Mouse (Mus musculus): Measurements from ENCODE around the gene Ccdc9b.
A peak's percentile ranks its signal among the peaks of the same experiment; 100 is the strongest.

Ccdc9b gene

DNA sequence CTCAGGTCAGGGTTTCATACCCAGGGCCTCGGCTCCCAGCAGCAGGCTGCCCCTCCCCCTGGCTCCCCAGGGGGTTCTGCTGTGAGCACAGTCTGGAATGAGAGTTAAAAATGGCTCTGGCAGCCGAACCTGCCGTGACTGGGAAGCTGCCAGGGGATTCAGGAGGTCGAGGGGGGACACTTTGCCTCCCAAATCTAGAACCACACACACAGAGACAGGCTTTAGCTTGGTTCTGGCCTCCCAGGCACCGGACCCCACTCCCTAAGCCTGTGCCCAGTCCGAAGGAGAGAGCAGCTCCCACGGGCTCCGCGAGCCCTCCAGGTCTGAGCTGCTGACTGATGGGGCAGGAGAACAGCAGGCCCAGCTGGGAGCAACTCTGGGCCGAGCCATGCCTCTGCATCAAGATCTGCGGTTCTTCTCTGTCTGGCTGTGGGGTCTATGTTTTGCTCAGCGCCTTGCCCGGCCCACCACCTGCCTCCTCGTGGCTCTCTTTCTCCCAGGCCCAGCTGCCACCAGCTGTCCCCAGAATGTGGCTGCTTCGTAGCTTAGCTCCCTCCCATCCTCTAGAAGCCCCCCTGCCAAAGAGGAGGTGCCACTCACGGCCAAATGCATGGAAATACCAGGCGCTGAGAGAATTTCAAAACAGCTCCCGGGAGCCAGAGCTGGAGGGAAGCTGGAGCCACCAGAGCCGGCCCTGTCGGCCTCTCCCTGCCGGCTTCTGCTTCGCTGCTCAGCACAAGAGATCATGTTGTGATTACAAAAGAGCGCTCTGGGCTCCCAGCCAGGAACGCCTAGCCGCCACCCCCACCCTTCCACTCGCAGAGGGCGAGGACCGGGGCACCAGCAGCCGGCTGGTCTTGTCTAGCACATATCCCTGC lies at the start of gene Ccdc9b:
Ccdc9b (minus strand) TSS at position 756 of the 878 bp plus-strand sequence.
- DNase-seq (ENCODE audit: low spot score), result peak; percentile 79

DNA sequence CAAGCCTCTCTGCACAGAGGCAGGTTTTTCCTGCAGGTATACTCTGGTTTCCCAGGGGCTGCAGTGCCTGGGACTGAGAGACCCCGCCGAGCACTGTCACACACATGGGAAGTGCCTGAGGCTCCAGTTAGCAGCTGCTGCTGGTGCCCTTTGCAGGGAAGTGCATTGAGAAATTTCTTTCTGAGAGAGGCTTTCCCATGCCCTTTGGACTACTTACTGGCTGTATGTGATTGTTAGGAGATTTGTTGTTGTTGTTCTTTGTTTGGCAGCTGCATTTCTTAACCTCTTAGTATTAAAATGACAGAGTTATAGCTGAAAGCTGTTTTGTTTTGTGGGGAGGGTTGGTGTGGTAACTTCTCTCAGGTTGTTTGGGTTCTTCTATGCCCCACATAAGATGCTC lies 48.4 kb upstream of the Ccdc9b start:
- no peak for DNase-seq (ENCODE audit: low spot score)

DNA sequence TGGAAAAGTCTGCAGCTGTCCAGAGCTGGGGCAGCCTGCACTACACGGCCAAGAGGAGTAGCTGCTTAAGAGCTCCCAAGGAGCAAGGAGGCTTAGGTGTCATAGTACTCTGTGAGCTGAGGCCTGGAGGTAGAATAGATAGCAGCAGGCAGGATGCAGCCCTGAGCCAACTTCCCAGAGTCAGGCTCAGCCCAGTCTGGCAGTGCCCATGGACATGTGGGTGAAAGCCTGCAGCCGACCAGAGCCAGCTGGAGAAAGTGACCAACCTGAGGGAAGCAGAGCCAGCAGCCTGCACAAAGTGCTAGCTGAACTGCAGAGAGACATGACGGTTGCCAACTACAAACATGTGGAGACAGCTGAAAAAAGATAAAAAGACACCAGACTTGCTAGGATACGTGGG lies 44.4 kb upstream of the Ccdc9b start:
- no peak for DNase-seq (ENCODE audit: low spot score)

DNA sequence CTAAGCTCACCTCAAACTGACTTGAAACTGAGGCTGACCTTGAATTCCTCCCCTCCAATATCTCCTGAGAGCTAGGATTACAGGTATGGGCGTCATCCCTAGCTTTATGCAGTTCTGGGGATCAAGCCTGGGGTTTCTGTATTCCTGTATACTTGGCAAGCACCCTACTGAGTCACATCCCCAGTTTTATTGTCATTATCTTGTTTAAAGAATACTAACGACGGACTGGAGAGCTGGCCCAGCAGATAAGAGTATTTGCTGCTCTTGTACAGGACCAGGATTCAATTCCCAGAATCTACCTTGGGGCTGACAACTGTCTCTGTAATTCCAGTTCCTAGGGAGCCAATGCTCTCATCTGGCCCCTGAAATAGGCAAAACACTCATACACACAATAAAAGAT lies 43.3 kb upstream of the Ccdc9b start:
- DNase-seq (ENCODE audit: low spot score), result no peak

DNA sequence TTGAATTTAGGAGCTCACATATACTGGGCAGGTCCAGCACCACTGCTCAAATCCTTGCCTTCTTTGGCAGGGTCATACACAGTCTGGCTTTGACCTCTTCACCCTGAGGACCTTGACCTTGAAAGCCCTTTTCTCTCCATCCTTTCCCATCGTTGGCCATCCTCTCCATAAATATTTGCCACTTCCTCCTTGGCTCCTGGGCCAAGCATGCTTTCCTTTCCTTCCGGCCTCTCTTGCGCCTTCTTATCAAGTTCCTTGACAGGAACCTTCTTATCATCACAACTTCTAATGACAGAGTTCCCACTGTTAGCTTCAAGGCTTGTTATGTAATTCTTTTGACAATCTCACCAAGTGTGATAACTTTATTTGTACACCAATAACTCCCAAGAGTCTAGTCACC lies 42.7 kb upstream of the Ccdc9b start:
- no peak for DNase-seq (ENCODE audit: low spot score)

DNA sequence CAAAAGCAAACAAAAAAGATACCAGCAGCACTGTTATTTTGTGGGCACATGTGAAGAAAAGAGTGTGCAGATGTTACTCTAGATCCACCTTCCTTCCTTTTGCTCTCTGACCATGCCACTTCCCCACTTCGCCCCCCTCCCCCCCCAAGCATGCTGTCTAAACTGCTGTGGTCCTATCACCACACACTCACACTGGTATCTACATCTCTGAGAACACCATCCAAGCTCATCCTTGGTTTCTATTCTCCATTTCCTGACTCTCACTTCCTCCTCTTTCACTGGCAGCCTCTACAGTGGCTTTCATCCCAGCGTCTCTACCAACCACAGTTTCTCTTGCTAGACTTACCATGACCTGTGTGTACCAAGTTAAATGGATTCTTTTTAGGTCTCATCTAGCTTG lies 42.0 kb upstream of the Ccdc9b start:
- DNase-seq (ENCODE audit: low spot score), result no peak

DNA sequence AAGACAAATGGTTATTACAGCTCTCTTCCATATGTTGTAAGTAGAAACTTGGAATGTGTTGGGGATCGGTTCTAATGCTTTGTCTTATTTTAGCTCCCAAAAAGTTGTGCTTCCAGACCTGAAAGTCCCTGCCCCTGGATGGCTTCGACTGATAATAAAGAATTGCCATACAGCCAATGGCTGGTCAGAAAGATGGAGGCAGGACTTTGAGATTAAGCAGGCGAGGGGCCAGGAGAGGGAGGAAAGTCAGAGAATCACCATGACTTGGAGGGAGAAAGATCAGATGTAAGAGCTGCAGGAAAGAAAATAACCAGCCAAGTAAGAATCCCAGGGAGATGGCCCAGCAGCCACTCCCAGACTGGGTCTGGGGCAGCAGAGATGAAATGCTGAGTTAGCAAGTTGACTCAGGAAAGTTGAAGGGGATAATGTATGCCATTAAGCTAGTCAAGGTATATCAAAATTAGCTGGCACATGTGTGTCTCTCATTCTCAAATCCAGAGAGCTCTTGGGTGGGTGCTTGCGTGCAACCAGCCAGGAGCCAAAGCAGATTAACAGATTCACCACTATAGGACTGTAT lies 40.2 kb upstream of the Ccdc9b start:
- DNase-seq (ENCODE audit: low spot score), result no peak

DNA sequence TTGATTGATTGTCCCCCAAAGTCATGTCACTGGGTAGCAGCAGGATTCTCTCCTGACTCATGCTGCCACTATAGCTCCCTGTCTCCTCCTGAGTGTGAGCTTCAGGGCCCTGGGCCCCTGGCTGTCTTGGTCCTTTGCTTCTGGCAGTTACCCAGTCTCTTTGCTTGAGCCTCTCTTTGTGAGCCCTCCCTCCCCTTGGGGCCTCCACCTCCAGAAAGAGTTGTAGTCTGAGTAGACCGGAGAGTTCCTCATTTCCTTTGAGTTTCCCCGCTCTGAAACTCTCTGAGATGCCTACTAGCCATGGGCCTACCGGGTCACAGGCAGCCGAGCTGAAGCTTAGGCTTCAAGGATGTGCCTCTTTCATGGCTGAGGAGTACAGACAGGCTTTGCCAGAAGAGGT lies 31.2 kb upstream of the Ccdc9b start:
- no peak for DNase-seq (ENCODE audit: low spot score)

DNA sequence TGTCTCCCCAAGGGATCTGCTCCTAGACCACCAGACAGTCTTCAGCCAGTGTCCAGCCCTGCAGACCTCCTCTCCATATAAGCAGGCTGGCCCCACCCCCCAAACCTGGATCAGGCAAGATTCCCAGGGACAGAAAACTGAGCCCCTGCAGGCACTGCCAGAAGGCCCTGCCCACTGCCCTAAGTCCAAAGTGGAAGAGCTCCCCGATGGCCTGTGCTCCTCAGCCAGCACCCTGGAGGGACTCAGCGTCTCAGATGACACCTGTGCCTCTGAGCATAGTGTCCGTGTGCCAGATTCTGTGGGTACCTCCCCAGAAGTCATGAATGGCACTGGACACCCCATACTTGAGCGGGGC lies 29.8 kb upstream of the Ccdc9b start:
- DNase-seq (ENCODE audit: low spot score), result no peak

DNA sequence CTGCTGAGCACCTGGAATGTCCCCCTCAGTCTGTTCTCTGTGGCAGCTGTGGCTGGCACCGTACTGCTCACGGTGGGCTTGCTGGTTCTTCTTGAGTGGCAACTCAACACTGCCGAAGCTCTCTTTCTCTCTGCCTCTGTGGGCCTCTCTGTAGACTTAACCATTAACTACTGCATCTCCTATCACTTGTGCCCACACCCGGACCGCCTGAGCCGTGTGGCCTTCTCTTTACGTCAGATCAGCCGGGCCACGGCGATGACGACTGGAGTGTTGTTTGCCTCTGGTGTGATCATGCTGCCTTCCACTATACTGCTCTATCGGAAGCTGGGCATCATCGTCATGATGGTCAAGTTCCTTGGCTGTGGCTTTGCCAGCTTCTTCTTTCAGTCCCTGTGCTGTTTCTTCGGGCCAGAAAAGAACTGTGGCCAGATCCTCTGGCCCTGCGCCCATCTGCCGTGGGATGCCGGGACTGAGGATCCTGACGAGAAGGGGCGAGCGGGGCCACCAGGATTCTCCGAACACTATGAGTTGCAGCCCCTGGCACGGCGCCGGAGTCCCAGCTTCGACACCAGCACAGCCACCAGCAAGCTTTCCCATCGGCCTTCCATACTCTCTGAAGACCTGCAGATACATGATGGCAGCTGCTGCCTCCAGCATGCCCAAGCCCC lies 29.3 kb upstream of the Ccdc9b start:
- DNase-seq (ENCODE audit: low spot score), result no peak

DNA sequence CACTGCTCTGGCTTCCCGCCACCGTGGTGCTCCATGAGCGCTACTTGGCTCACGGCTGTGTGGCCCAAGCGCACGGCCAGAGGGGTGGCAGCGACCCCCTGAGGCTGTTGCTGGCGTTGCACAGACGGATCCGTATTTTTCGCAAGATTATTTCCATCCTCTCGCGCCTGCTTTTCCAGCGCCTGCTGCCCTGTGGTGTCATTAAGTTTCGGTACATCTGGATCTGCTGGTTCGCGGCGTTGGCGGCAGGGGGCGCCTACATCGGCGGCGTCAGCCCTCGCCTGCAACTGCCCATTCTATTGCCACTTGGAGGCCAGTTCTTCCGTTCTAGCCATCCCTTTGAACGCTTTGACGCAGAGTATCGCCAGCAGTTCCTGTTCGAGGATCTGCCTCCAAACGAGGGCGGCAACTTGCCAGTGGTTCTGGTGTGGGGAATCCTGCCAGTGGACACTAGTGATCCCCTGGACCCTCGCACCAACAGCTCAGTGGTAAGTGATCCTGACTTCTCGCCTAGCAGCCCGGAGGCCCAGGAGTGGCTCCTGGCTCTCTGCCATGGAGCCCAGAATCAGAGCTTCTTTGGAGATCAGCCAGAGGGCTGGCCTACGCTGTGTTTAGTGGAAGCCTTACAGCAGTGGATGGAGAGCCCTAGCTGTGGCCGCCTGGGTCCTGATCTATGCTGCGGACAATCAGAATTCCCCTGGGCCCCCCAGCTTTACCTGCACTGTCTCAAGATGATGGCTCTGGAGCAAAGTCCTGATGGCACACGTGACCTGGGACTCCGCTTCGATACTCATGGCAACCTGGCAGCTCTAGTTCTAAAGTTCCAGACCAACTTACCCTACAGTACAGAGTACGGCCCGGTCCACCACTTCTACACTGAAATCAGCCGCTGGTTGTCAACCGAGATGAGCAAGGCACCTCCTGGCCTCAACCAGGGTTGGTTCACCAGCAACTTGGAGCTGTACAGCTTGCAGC lies 28.4 kb upstream of the Ccdc9b start:
- peak; percentile 53 for DNase-seq (ENCODE audit: low spot score)

DNA sequence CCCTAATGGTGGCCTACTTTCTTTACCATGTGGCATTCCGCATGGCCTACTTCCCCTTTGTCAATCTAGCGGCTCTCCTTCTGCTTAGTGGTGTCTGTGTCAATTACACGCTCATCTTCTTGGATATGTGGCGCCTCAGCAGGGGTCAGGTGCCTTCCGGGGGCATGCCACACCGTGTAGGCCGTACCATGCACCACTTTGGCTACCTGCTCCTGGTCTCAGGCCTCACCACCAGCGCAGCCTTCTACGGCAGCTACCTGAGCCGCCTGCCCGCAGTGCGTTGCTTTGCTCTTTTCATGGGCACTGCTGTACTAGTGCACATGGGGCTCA lies 27.7 kb upstream of the Ccdc9b start:
- DNase-seq (ENCODE audit: low spot score), result no peak

DNA sequence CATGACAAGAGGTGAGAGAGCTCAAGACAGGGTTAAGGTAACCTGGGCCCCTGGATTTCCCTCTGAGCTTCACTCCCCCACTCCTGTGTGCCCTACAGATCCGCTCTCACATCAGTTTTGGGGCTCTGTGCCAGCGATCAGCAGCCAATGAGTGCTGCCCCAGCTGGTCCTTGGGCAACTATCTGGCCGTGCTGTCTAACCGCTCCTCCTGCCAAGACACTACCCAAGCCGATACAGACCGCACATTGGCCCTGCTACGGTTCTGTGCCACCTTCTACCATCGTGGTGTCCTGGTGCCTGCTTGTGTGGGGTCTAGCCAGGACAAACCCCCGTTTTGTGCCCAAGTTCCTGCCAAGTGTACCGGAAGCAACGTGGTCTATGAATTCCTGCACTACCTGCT lies 27.0 kb upstream of the Ccdc9b start:
- no peak for DNase-seq (ENCODE audit: low spot score)

DNA sequence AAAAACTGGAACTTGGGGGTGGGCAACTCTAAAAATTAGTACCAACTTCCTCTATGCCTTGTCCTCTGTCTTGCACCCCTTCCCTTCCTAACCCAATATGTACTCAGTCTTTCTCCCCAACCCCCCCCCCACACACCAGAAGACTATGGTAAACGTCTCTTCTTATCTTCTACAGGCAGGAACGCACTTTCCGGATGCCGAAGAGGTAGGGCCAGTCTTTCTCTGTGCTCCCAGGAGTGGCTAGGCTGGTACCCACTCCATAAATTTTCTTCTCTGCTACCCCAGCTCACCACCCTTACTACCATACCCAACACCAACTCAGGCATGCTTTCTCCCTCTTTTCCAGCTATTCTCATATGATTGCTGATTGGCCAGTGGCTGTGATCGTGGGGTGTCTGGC lies 24.1 kb upstream of the Ccdc9b start:
- DNase-seq (ENCODE audit: low spot score), result no peak

DNA sequence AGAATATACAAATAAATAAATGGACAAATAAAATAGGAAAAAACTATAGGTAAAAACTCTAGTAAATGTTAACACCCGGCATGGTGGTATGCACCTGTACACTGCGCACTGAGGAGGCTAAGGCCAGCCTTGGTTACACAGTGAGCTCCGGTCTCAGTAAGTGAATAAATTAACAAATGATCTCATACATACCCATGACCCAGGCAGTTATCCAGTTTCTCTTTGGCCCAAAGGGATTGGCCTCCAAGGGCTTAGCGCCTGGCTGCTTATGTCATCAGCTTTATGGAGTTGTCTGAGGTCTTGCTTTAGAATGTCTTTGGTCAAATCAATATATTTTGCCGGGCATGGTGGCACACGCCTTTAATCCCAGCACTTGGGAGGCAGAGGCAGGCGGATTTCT lies 21.2 kb upstream of the Ccdc9b start:
- no peak for DNase-seq (ENCODE audit: low spot score)

DNA sequence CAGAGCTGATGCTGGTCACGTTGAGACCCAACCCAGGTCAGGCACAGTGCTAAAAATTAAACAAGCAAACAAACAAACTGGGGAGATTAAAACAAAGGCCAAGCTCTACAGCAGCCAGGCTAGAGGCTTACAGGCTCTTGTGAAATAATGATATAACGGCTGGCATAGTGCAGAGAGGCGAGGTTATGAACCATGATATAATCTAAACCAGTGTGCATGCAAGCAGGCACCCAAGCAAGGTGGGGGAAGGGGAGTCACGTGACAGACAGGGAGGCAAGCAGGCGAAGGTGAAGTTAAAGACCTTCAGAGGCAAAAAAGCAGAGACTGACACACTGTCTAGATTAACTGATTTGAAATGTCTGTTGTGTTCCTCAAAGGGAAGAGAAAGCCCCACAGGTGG lies 20.6 kb upstream of the Ccdc9b start:
- DNase-seq (ENCODE audit: low spot score), result no peak

DNA sequence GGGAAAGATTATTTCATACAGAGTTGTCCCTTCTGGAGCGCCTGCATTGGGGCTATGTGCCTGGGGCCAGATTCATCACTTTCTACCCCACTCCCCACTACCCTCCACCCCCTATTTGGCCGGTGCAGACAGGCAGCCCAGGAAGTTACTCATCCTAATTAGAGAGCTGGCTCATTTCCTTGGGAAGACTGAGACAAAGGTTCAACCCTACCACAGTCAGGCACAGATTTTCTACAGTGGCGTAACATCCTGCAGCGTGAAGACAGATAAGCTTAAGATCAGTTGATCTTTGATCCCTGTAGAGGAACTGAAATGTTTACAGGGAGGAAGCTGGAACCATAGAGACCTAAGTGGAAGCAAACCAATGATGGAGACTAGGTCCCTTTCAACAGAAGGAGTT lies 19.8 kb upstream of the Ccdc9b start:
- DNase-seq (ENCODE audit: low spot score), result no peak

DNA sequence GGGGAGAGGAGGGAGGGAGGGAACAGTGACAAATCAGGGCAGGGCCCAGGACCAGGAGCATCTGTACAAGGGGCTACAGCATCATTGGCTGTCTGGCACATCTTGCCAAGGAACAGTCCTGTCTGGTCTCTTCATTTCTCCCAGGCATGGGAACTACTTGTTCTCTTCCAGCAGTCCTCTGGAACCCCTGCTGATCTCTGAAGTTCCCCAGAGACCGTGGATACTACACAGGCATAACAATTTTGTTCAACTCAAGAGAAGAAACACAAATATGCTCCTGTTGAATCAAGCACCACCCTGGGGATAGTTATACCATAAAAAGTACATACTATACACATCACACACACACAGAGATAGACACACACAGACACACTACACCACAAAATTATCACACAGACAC lies 18.7 kb upstream of the Ccdc9b start:
- no peak for DNase-seq (ENCODE audit: low spot score)

DNA sequence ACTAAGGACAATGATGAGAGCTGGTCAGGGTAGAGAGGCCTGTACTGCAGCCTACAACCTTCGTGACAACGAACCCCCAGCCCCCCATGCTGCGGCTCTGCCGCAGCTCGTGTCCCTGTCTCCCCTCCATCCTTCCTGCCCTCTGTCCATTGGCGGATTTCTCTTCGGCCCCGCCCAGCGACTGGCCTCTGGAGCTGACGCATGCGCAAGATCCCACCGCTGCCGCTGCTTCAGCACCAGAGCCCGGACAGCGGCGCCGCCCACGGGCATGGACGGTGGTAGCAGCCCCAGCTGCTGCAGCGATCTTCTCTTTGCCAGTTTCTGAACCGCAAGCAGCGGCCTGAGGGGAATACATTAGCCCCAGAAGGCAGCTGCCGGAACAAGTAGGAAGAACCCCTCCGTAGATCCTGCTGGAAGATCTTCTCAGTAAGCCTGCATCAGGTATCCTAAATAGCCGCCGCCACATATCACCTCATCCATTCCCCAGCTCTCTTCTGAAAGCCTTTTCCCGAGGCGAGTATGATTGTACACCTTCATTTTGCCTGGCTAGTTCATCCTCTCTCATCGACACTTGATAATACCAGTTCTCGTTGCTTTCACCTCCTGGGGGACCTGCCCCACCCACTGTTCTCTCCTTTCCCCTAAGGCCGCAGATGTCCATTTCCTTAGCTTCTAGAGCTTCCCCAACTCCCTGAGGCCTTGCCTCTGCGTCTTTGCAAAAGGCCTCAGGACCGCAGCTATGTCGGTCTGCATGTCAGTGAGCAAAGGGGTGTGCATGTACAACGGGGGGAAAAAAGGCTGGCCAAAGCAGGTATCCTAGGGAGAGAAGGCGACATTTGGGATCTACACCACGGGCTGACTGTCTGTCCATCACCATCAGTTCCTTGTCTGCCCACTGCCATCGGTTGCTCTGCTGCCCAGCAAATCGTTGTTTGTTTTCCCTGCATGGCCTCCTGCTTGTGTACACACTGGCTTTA lies 17.3 kb upstream of the Ccdc9b start, which contains the start of gene Disp2:
Disp2 (plus strand) TSS at position 216 of the 977 bp plus-strand sequence.
- DNase-seq (ENCODE audit: low spot score), result peak; percentile 91

DNA sequence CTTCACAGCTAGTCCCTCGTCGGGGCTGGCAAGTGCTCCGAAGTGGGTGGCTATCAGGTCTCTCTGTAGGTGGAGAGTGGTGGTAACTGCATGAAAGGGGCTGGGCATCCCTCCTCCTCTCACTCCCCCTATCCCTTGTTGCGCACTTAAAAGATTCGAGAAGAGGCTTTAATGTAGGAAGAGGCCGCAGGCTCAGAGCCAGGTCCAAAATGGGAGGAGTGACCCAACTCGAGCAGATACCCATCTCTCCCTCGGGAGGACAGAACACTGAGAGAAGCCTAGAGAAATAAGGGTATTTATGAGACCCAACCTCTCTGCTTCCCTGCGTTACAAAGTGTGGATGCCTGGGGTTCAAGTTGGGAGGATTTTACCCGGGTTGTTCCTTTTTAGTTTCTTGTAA lies 16.6 kb upstream of the Ccdc9b start:
- DNase-seq (ENCODE audit: low spot score), result no peak

DNA sequence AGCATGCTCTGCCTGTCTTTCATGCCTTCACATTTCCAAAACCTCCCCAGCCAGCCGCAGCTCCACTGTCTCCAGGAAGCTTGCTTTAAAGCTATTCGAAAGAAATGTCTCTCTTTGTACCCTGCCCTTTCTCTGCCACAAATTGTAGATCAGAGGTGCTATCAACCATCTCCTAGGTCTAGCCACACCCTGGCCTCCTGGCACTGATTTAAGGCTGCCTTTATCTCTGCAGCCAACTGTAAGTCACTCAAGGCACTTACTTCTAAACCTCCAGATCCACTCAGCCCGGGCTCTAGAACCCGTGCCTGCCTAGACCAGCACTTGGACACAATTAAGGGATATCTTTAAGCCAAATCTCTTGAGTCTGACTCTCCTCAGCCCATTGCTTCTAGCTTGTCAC lies 16.0 kb upstream of the Ccdc9b start:
- no peak for DNase-seq (ENCODE audit: low spot score)

Measured in testis, postnatal 14 days (tissue).